Mouse (Mus musculus): ENCODE measurements around the gene Tctex1d4.

Tctex1d4 gene

DNA sequence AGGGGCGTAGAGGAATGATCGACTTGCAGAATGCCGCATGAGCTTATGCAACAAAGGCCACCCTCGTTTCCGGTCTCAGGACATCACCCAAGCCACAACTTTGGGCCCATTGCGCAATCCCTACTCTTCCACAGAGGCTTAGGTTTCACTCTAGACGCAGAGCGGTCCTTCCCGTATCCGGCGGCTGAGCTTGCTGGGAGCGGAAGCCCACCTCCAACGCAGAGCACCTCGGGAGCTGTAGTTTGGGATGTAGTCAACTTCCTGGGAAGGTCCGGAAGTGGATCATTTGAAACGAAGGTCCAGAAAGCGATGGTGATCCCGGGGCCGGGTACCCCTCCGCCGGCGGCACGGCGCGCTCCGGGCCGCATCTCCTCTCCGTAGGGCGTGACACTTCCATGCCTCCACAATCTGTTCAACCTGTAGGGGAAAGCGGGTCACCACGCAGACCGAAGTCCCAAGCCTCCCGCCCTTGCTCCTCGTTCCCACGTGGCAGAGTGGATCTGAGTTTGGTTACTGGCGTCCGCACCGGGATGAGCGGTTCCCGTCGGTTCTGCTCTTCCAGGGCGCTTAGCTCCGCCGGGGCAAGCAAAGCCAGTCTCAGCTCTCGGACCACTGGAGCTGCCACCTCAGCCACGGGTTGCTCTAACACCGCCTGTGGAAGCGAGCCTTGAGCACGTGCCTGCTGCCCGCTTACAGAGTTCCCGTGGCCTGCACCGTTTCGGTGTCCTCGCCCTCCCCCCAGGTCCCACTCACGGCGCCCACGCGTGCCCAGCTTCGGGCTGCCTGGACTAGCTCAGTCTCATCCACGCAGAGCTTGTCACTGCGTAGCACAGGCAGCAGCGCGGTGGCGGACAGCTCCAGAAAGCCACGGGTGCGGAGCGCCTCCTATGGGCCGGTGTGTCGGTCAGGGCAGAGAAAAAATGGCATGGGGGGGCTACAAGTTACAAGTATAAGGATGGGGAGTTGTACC is 5.9 kb upstream of the Tctex1d4 start:
- DNase-seq: peak; percentile 92

DNA sequence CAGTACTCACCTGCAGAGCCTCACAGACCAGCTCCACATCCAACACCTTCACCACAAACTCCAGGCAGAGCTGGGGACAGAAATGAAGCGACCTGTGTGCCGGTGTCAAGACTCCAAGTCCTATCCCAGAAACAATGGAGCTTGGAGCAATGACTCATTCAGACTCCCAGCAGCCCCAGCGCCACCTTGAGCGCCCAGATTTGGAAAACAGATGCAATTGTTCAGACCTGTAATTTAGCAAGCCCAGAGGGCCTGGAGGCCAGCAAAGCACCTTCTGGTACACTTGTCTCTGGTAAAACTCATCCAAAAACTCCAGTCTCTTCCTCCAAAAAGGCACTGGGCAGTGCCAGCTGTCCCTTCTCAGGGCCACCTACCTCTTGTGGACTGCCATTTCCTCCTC is 4.4 kb upstream of the Tctex1d4 start:
- DNase-seq: no peak

DNA sequence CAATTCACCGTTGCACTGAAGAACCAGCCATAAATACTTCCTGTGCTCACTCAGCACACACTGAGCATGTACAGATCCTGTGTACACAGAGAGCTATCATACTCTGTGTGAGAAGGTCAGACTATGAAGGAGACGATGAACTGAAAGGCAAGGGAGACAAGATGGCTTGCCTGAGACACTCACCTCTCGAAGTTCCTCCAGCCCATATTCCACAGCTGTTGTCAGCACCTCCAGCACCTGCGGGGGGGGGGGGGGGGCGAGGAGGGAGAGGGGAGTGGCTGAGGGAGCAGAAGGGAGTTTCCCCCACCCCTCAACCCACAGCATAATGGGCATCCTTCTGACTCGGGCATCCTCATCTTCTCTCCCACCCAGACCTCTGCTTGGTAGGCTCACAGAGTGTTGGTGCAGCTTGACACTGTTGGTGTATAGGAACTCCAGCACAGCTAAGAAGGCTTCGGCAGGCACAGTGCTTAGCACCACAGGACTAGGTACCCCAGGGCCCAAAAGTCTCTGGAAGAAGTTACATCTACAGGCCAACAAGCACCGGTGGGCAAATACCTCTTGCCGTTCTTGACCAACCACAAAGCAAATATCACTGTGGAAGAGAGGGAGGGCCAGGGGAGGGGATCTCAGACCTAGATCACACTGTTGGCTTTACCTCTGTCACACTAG is 2.9 kb upstream of the Tctex1d4 start:
- DNase-seq: peak; percentile 33

DNA sequence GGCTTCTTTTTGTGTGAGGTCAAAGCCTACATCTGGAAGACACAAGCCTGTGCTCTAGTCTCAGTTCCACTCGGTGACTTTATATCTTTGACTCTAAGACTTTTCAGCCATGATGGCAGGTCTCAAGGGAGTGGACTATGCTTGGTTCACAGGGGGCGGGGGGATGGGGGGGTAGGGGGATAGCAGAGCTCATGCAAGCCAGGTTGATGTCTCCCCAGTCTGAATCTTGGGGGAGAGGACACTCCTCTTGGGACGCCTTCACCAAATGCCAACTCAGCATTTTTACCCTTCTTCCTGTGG is 2.4 kb upstream of the Tctex1d4 start:
- no peak for DNase-seq

DNA sequence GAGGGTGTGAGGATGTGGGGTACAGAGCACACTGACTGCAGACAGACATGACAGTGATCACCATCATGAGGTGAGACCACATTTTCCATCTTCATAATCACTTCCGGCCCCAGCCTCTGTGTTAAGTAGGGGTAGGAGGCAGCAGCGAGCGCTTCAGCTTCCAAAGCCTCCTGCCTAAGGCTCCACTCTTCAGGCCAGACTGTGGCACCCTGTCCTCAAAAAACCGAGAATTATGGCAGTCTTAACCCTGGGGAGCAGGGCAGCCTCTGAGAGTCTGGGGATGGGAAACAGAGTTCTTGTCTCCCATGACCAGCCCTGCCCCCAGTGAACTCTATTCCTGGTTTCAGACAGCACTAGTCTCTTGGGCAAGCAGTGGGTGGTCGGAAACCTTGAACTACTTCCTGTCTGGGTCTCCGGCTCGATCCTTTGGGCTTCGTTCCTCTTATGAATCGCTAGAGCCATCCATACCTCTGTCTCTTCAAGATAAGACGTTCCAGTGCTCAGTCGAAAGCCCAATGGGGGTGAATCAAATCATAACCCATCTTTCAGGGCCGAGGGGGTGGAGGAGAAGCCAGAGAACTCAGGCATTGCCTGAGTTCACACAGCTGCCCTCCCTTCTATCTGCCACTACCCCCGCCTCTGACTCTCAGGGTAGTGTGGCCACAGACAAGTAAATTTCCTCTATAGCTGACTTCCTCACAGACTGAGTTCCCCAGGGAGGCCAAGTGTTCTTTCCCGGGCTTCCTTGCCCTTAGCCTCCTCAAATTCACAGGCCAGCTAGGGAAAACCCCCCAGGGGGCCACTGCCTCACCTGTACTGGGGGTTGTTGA is 1.9 kb upstream of the Tctex1d4 start:
- DNase-seq: no peak

DNA sequence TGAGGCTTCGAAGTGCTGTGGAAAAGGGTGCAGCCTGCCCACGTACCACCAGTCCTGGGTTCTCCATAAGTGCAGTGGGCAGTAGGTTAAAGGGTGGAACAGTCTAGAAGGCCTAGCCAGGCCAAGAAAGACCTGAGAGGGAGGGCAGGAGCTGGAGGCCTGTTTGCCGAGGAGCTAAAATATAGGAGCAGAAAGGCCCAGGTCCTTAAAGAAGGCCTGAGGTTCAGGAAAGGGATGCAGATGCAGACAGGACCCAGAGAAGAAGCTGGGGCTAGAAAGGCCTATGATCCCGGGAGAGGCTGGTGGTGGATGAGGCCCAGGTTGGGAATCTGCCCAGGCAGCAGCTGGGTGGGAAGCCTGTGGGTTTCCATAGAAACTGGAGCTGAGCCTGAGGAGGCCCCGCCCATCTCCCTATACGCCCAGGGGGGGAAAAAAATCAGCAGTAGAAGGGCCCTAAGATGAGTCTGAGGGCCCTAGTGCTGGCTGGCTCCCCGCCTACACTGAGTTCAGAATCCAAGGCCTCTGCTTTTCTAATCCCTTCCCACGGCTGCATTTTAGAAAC is 1.2 kb upstream of the Tctex1d4 start, which contains the start of gene Btbd19:
Gene Btbd19, minus strand, starts transcription at position 378 of the 562 bp plus-strand sequence.
- peak; percentile 56 for DNase-seq

DNA sequence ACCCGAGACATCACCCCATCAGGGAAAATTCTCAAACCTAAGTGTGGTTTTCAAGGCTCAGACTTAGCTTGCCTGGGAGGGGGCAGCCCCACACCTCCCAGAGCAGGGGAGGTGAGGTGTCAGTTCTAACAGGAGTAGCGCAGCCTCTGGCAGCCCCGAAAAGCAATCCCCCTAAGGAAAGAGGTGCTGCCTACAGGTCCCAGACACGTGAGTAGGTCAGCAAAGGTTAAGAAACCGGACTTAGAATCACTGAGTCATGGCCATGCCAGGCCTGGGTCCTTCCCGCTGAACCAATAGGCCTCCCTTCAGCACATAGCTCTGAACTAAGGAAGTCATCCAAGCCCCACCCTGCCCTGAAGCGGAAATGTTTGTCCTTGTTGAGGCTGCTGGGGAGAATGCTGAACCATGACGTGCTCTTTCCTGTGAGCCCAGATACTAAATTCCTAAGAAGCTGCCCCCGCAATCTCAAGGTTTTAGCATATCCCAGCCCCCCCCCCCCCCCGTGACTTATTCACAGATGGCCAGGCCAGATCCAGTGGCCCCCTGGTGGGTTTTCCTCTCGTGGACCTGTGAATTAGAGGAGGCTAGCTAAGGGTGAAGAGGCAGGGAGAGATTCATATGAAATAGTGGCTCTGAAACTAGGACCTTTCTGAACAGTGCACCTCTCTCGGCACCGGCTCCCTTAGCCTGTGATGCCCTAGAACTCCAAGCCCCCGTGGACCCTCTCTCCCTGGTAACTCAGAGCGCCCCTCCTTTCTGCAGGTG is 502 bp upstream of the Tctex1d4 start:
- DNase-seq: peak; percentile 39

DNA sequence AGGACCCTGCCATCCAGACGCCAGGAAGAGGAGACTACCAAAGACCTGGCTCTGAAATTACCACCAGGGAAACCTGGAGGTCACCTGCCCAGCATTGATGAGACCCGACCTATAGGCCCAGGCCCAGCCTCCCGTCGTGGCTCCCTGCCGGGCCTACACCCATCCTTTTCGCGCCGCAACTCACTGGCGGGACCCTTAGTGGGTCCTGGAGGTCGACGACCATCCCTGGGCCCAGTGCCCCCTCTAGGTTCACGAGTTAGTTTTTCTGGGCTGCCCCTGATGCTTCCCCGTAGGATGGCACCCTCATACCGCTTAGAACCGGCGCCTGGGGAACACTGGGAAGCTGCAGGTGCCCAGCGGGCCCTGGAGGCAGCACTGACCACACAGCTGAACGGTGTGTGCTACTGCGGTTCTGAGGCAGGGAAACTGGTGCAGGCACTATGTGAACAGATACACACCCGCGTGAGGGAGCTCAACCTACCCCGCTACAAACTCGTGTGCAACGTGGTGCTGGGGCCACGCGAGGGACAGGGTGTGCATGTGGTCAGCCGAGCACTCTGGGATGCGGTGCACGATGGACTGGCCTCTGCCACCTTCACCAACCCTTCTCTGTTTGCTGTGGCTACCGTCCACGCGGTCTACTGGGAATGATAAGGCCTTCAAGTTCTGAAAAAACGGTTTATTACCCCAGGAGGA is 1.5 kb downstream of the Tctex1d4 start:
- no peak for DNase-seq

DNA sequence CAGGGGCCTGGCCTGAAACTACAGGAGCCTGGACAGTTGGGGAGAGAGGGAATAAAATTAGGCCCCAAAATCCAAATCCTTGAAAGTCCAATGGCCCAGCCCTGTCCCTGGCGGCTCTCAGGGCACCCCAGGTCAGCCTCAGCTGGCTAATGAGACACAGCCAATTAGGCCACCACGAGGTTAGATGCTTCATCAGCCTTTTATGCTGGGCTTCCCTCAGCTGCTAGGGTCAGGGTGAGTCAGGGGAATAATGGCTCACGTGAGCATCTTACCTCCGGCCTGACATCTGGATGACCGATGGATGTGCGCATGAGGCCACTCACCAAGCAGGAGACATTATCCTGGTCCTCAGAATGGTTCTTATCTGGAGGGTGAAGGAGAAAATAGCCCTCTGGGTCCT is 4.2 kb downstream of the Tctex1d4 start:
- DNase-seq: no peak

DNA sequence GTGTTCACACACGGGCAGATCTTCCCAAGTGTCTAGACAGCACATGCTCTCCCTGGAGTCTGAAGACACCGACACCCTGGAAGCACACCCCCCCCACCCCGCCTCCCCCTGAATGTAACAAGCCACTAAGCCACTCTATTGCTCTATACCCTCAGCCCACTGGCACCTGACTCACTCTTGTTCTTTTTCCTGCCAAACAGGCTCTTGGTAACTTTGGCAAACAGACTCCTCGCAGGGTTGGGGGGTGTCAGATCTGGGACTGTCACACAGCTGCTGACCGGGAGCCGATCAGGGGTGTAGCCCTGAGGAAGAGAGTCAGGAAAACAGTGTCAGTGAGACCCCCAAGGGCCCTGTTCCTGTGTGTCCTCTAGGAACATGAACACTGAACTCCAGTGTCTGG is 4.6 kb downstream of the Tctex1d4 start:
- DNase-seq: no peak

DNA sequence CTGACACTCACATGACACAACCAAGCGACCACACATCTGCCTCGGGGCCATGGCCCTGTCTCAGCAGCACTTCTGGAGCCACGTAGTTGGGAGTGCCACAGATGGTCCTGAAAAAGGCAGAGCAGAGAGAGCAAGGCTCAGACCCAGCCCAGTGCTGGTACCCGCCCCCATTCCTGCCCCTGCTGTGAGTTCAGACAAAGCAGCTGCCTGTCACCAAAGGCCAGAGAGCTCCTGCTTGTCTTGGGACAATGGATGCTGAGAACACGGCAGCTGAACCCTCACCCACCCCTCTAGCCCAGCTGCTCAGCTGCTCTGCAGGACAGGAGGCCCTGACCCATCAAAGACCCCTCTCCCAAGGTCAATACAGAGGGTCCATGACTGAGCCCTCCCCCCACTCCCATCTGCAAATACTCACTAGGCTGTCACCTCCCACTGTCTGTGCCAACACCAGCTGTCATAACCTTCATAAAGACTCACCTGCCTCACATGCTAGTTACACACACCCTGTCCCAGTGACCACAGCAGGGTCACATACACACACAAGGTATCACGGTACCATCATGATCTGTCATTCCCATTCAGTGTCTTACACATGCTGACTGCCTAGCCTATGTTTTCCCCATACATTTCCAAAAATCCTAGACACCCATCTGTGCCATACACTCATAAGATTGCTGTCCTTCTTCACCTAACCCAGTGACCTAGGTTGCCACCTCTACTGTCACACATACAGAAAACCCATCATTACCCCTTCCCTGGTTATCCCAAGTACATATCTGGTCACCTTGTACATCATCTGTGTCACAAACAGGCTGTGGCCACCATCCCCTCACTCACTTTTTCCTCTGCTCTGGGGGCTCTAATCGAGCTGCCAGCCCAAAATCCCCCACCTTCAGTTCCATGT is 5.5 kb downstream of the Tctex1d4 start:
- DNase-seq: peak; percentile 52

DNA sequence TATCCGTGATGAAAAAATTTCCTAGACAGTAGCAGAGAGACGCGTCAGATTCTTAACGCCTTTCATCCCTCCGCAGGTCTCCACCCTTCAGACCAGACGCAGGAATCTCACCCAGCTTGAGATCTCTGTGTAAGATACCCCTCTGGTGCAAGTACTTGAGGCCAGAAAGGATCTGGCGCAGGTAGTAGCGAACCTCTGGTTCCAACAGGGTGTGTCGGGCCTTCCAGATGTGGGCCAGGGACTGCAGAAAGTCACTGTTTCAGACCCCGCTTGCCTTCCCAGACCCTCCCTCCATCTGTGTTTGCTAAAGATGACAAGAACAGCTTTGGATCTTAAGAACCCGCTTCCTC is 6.2 kb downstream of the Tctex1d4 start:
- DNase-seq: peak; percentile 60

DNA sequence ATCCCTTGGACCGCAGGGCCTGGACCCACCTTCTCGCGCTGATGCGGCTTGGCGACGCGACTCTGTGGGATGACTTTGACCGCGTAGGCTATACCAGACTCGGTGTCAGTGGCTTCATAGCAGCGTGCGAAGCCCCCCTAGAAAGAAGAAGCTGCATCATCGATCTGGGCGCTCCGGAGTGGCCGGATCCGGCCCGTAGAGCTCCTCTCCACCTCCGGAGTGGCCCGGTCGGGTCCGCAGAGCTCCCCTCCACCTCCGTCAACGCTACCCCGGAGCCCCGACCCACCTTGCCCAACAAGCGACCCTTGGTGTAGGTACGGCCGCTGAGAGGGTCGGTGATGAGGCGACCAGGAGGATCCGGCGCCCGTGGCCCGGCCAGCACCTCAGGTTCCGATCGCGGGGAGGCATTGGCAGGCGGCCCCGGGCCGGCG is 6.8 kb downstream of the Tctex1d4 start:
- DNase-seq: no peak

DNA sequence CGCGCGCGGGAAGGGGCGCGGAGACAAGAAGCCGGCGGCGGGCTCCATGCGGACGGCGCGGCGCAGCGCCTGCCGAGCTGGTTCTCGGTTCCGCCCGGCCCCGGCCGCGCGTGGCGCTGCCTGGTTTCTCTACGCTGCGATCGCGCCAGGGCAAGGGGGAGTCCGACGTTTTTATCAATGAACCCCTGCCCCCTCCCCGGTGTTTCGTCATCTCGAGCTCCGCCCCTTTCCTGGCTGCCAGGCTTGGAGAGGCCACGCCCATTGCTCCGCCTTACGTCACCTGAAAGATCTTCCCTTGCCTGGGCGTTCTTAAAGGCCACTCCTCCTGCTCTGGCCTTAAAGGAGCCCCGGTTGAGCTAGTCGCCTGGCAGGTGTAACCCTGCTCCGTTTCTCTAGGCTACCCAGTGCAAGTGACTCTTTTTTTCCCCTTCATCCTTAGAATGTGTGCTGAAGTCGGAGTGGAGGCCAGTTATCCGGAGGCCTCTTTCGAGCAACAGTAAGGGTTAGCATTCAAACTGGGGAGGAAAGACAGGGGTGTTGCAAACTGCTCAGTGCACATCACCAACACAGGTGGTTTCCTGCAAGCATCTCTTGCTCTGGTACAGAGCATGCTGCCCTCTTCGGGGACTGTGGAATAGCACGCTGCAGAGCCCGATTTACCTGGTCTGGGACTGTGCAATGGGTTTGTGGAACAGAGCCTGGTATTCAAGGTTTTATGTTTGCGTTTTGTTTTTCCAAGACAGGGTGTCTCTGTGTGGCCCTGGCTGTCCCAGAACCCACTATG is 7.4 kb downstream of the Tctex1d4 start, which contains the start of gene Plk3:
Gene Plk3, minus strand, starts transcription at position 147 of the 784 bp plus-strand sequence.
- peak; percentile 99 for DNase-seq

DNA sequence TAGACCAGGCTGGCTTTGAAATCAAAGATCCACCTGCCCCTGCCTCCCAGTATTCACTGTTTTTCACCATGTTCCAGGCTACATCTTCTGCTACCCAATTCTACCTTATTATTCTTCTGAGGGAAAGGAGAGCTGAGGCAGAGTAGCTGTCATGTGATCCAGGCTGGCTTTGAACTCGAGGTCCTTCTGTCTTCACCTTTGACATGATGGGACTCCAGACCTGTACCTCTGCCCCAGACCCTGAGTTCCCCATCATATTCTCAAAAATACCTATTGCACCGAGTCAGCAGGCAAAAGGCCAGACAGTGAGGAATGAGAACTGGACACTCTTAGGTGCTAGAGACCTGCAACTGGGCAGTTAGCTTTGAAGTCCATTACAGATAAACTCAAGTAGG is 8.0 kb downstream of the Tctex1d4 start:
- peak; percentile 62 for DNase-seq

DNA sequence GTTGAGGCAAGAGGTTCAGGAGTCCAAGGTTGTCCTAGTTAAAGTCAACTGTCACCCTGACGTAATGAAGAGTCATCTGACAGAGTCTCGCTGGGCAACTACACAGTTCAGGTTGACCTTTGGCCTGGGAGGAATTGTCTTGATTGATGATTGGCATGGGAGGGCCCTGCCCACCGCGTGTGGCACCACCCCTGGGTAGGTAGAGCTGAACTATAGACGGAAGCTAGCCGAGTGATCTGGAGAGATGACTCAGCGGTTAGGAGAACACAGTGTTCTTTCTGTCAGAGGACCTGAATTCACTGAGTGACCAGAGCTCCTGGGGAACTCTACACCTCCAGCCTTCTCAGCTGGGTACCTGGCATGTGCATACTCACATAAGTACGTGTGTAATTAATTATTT is 9.4 kb downstream of the Tctex1d4 start:
- no peak for DNase-seq

DNA sequence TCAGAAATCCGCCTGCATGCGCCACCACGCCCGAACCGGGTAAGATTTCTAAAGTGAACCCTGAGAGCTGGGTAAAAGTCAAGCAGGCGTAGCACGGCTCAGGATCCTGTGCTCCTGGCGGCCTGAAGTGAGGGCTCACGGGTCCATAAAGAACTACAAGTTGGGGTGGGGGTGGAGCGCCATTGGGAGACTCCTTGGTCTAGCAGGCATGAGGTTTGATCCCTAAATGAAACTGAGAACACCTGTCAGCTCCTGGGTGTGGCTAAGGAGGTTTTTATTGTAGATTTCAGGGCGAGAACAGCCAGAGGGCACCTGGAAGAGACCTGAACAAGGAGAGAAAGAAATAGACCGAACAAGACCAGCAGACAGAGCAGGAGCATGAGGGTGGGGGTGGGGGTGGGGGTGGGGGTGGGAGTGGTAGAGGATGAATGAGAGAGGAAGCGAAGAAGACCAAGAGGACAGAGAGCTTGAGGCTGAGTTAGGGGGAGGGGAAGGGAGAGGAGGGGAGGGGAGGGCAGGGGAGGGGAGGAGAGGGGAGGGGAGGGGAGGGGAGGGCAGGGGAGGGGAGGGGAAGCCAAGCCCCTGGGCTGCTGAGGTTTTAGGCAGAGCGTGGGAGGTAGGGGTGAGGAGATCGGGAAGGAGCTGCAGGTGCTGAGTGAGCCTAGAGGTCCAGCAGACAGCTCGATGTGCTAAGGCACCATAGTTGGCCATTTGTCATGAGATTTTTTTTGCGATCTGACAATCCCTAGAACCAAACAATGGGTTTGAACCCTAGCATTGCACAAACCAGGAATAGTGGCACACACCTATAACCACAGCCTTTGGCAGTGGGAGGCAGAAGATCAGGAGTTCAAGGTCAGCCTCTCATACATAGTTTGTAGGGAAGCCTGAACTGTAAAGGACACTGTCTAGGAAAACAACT is 12.0 kb downstream of the Tctex1d4 start:
- no peak for DNase-seq

DNA sequence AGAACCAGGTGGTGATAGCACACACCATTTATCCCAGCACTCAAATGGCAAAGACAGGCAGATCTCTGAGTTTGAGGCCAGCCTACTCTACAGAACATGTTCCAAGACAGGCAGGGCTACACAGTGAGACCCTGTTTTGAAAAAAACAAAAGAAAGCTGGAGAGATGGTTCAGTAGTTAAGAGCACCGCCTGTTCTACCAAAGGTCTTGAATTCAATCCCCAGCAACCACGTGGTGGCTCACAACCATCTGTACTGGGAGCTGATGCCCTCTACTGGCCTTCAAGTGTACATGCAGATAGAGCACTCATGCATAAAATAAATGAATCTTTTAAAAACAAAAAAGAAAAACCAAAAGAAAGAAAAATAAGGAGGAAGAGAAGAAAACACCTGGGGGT is 12.6 kb downstream of the Tctex1d4 start:
- peak; percentile 74 for DNase-seq

DNA sequence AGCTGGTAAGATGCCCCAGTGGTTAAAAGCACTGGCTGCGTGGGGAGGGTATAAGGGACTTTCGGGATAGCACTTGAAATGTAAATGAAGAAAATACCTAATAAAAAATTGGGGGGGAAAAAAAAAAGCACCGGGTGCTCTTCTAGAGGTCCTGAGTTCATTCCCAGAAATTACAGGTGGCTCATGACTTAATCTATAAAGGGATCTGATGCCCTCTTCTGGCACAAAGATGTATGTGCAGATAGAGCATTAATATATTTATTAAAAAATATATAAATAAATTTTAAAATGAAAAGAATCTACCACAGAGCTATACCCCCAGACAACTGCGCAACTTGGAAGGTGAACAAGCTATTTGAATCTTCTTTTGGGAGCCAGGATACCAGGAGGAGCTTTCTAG is 14.0 kb downstream of the Tctex1d4 start:
- no peak for DNase-seq

Data from cerebellum, adult 9-10 months (tissue).